Mouse (Mus musculus) brain, embryonic 14.5 days (tissue): ENCODE data around the gene Plk5.

Experiments
- CTCF ChIP-seq: fragments of 200-500 bp; IDR thresholded peaks from 2 replicates; pipeline ENCODE4 v1.5.1; 2012; ENCODE audit warnings: inconsistent platforms, mild to moderate bottlenecking, moderate library complexity, borderline replicate concordance; ENCODE audit not compliant: insufficient read depth, insufficient read length; ENCODE audit errors: extremely low read depth
- POLR2A ChIP-seq: fragments of 200-500 bp; IDR thresholded peaks from 2 replicates; pipeline ENCODE4 v1.6.1; 2012; ENCODE audit warnings: mild to moderate bottlenecking, inconsistent platforms, borderline replicate concordance; ENCODE audit not compliant: poor library complexity, insufficient read depth, insufficient read length, severe bottlenecking; ENCODE audit errors: extremely low read depth

DNA sequence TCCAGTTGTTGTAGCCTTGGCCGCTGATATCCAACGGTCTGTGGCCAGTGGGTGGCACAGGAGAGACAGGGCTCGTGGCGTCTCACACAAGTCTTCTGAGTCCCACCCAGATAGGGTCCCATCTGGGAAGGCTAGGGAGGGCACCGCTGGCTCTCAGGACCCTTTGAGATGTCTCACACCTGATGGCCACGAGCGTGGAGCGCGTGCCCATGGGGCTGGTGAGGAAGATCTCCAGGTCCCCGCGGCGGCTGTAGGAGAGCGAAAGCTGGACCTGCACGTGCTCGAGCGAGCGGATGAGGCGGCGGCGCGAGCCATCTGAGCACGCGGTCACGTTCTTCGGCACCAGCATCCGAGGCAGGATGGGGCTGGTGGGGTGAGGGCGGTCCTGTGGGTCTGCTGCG, 33.4 kb upstream of the Plk5 start:
- TF ChIP-seq POLR2A = no peak
- no peak for TF ChIP-seq CTCF
